Mouse (Mus musculus) cerebellum, postnatal 10 days (tissue): ENCODE data around the gene Eid1.
A peak's percentile ranks its signal among the peaks of the same experiment; 100 is the strongest.

ENCODE experiments used
- DNase-seq, 2 experiments: peaks; one replicate each; pipeline ENCODE4 v3.0.0; 2021; ENCODE audit warnings: mixed read lengths in 2 of 2

The Eid1 gene

GRCm38 (mm10) chr2:125672957-125673631 is at the start of gene Eid1:
Eid1 (plus strand) TSS chr2:125673095.
- DNase-seq, result peak; percentile 96 to 97

- no peak for DNase-seq
Measured at GRCm38 (mm10) chr2:125623211-125623610, 49.7 kb upstream of the Eid1 start.

- no peak for DNase-seq
Measured at GRCm38 (mm10) chr2:125624127-125624685, 48.7 kb upstream of the Eid1 start.

- DNase-seq, result peak; percentile 97 to 99
Measured at GRCm38 (mm10) chr2:125624837-125625351, 48.0 kb upstream of the Eid1 start, which contains the start of gene Cep152. Cep152 (minus strand) TSS chr2:125625113.

- DNase-seq, result peak; percentile 34 to 44
Measured at GRCm38 (mm10) chr2:125626536-125626935, 46.4 kb upstream of the Eid1 start.

- no peak for DNase-seq
Measured at GRCm38 (mm10) chr2:125628487-125628886, 44.4 kb upstream of the Eid1 start.

- DNase-seq, result no peak
Measured at GRCm38 (mm10) chr2:125630010-125630409, 42.9 kb upstream of the Eid1 start.

GRCm38 (mm10) chr2:125637331-125637730 is 35.6 kb upstream of the Eid1 start:
- no peak for DNase-seq

GRCm38 (mm10) chr2:125644912-125645311 is 28.0 kb upstream of the Eid1 start:
- no peak for DNase-seq

GRCm38 (mm10) chr2:125650038-125650437 is 22.9 kb upstream of the Eid1 start:
- DNase-seq, result no peak

GRCm38 (mm10) chr2:125650742-125651352 is 22.0 kb upstream of the Eid1 start:
- no peak for DNase-seq

- DNase-seq, result no peak
Measured at GRCm38 (mm10) chr2:125651563-125651962, 21.3 kb upstream of the Eid1 start.

GRCm38 (mm10) chr2:125653286-125653685 is 19.6 kb upstream of the Eid1 start:
- DNase-seq, result no peak

- DNase-seq, result no peak
Measured at GRCm38 (mm10) chr2:125655391-125655790, 17.5 kb upstream of the Eid1 start.

- DNase-seq, result peak; percentile 85 to 89
Measured at GRCm38 (mm10) chr2:125659823-125660536, 12.9 kb upstream of the Eid1 start.

GRCm38 (mm10) chr2:125660537-125661130 is 12.3 kb upstream of the Eid1 start:
- peak; percentile 52 to 56 for DNase-seq

GRCm38 (mm10) chr2:125661156-125661555 is 11.7 kb upstream of the Eid1 start:
- no peak for DNase-seq

GRCm38 (mm10) chr2:125662517-125662916 is 10.4 kb upstream of the Eid1 start:
- DNase-seq, result no peak

- DNase-seq, result no peak
Measured at GRCm38 (mm10) chr2:125665213-125665612, 7.7 kb upstream of the Eid1 start.

GRCm38 (mm10) chr2:125665909-125666308 is 7.0 kb upstream of the Eid1 start:
- no peak for DNase-seq

- no peak for DNase-seq
Measured at GRCm38 (mm10) chr2:125666668-125667067, 6.2 kb upstream of the Eid1 start.

GRCm38 (mm10) chr2:125667184-125667583 is 5.7 kb upstream of the Eid1 start:
- no peak for DNase-seq

GRCm38 (mm10) chr2:125667721-125668120 is 5.2 kb upstream of the Eid1 start:
- DNase-seq, result no peak
